Mouse (Mus musculus) lung, postnatal 0 days (tissue): ENCODE measurements at regions not wholly inside any gene's neighbourhood (a gene's known extent, or its start where the extent isn't known, plus 50 kb on each side); places are given as distances from the start of the nearest gene placed in this dataset.

Source experiments
- ATAC-seq: fragments of 200-750 bp; cut with Nextera tagmentation; 2 replicates; pipeline ENCODE4 v1.8.0; 2017; ENCODE audit warnings: moderate library complexity
- DNase-seq: peaks from one replicate; pipeline ENCODE4 v3.0.0-alpha.2; 2016; ENCODE audit warnings: low spot score
- H3K27ac ChIP-seq: fragments of 300-500 bp; sonication (generic); 2 replicates; pipeline ENCODE4 v1.5.1; 2014; ENCODE audit warnings: antibody characterized with exemption, mild to moderate bottlenecking, low read length, mixed read lengths
- H3K27me3 ChIP-seq: fragments of 300-500 bp; sonication (generic); replicated peaks from 2 replicates; pipeline ENCODE4 v1.6.1; 2014; ENCODE audit warnings: low read length, mixed read lengths; ENCODE audit not compliant: insufficient read depth
- H3K36me3 ChIP-seq: fragments of 300-500 bp; sonication (generic); 2 replicates; pipeline ENCODE4 v1.6.1; 2014; ENCODE audit warnings: low read length, mixed read lengths; ENCODE audit not compliant: insufficient read depth
- H3K4me1 ChIP-seq: fragments of 300-500 bp; sonication (generic); 2 replicates; pipeline ENCODE4 v1.6.1; 2014; ENCODE audit warnings: antibody characterized with exemption, low read depth, low read length, mixed read lengths; ENCODE audit not compliant: insufficient read depth
- H3K4me2 ChIP-seq: fragments of 300-500 bp; sonication (generic); replicated peaks from 2 replicates; pipeline ENCODE4 v1.6.1; 2014; ENCODE audit warnings: low read depth, mild to moderate bottlenecking, low read length, moderate library complexity, mixed read lengths
- H3K4me3 ChIP-seq: fragments of 300-500 bp; sonication (generic); 2 replicates; pipeline ENCODE4 v1.5.1; 2014; ENCODE audit warnings: low read depth, low read length
- H3K9ac ChIP-seq: fragments of 300-500 bp; sonication (generic); replicated peaks from 2 replicates; pipeline ENCODE4 v1.6.1; 2014; ENCODE audit warnings: low read depth, mild to moderate bottlenecking
- H3K9me3 ChIP-seq: fragments of 300-500 bp; sonication (generic); 2 replicates; pipeline ENCODE4 v1.6.1; 2016; ENCODE audit warnings: low read length, mixed read lengths
- CTCF ChIP-seq: IDR thresholded peaks from 2 replicates; pipeline ENCODE4 v1.5.1; 2016; ENCODE audit warnings: antibody characterized with exemption, mild to moderate bottlenecking
- EP300 ChIP-seq: IDR thresholded peaks from 2 replicates; pipeline ENCODE4 v1.6.1; 2016; ENCODE audit warnings: antibody characterized with exemption, mild to moderate bottlenecking, control low read depth
- WGBS: fragments of 180-500 bp; shearing (Covaris S2); extraction: QIAGEN DNeasy Blood & Tissue Kit; methylation state at CpG from one replicate; pipeline ENCODE4 v1.1.7; 2014; 5-methylcytosine and 5-hydroxymethylcytosine counted together

DNA sequence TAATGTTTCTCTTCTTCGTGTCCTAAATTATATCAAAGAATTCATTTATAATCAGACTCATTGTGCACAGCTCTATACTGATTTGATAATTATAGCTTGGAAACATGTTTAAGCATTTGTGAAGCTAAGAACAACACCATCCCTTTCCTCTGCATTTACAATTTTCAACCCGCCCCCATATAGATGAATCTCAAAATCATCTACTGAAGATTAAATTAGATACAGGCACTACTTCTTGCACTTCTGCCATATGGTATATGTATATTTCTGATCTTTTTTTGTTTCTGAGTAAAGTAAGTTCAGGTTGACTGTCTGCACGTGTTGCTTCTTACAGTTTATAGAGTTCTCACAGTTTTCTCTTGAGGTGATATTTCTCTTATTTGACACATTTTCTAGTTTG, 583.1 kb upstream of the C030005K15Rik start:
- TF ChIP-seq EP300 (no peak), CTCF (no peak)
- no peak overlapping the region for H3K4me2 ChIP-seq
- H3K9ac ChIP-seq, result no peak overlapping the region
- 81% methylated on average over 3 of the region's 3 CpGs for WGBS
- no peaks in the 10 kb centered on the region for H3K9me3 ChIP-seq
- no peak overlapping the region for H3K27ac ChIP-seq
- no peaks in the 10 kb centered on the region for H3K4me1 ChIP-seq
- no peaks in the 10 kb centered on the region for H3K36me3 ChIP-seq
- DNase-seq, result no peak
- no peaks in the 10 kb centered on the region for H3K27me3 ChIP-seq
- no peak overlapping the region for H3K4me3 ChIP-seq
- no peak for ATAC-seq

DNA sequence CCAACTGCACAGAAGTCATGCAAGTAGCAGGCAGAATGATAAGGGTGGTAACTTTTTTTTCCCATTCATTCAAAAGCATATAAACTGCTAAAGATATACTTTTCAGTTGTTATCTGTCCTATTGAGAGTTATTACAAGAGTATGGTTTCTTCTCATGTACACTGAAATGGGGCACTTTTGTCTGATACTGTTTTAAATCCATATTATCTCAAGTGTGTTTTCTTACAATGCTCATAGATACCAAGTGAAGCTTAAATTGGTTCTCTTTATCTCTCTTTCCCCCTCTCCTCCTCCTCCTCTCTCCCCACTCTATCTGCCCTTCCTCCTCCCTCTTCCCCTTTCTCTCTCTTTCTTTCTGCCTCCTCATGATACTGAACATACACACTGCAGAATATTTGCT, 584.8 kb upstream of the C030005K15Rik start:
- ATAC-seq (no peak), DNase-seq (no peak)
- no peaks in the 10 kb centered on the region for H3K4me1 ChIP-seq
- H3K9me3 ChIP-seq, result no peaks in the 10 kb centered on the region
- H3K27ac ChIP-seq, result no peak overlapping the region
- H3K9ac ChIP-seq, result no peak overlapping the region
- no peaks in the 10 kb centered on the region for H3K27me3 ChIP-seq
- H3K4me2 ChIP-seq, result no peak overlapping the region
- H3K4me3 ChIP-seq, result no peak overlapping the region
- no peaks in the 10 kb centered on the region for H3K36me3 ChIP-seq
- TF ChIP-seq CTCF, result no peak
- TF ChIP-seq EP300, result no peak

DNA sequence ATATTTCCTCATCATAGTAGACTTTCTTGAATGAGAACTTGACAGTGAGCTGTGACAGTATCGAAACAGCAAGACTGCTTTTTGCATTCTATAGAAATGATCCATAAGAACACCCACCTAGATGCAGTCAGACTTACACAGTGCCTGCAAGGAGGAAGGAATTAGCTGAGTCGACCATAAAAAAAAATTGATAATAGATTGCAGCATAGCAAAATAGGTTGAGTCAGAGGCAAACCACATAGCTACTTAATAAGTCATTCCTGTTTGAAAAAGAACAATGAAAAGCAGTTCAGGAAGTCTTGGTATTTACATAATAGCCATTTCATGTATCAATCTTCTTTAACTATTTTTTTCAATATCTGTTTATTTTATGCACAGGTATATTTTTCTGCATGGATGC, 591.9 kb upstream of the C030005K15Rik start:
- Histone ChIP-seq H3K27ac (no peak overlapping the region), H3K4me2 (no peak overlapping the region), H3K9ac (no peak overlapping the region), H3K27me3 (no peaks in the 10 kb centered on the region), H3K4me1 (no peaks in the 10 kb centered on the region), H3K36me3 (no peaks in the 10 kb centered on the region), H3K9me3 (no peaks in the 10 kb centered on the region), H3K4me3 (no peak overlapping the region)
- WGBS, result 76% methylated on average over 2 of the region's 2 CpGs
- TF ChIP-seq EP300, result no peak
- no peak for TF ChIP-seq CTCF
- ATAC-seq, result no peak
- no peak for DNase-seq

- 85% methylated on average over 5 of the region's 5 CpGs for WGBS
- ATAC-seq (no peak), DNase-seq (no peak)
- no peak overlapping the region for H3K27ac ChIP-seq
- H3K36me3 ChIP-seq, result no peaks in the 10 kb centered on the region
- no peaks in the 10 kb centered on the region for H3K4me1 ChIP-seq
- H3K9me3 ChIP-seq, result no peaks in the 10 kb centered on the region
- H3K4me2 ChIP-seq, result no peak overlapping the region
- no peak overlapping the region for H3K9ac ChIP-seq
- H3K4me3 ChIP-seq, result no peak overlapping the region
- H3K27me3 ChIP-seq, result no peaks in the 10 kb centered on the region
- no peak for TF ChIP-seq EP300
- no peak for TF ChIP-seq CTCF
These were observed 590.4 kb upstream of the Atp2b1 start for GRCm38 (mm10) chr10:98323846-98324245.

GRCm38 (mm10) chr10:98324591-98324990, 589.6 kb upstream of the Atp2b1 start:
- Histone ChIP-seq H3K4me3 (no peak overlapping the region), H3K4me1 (no peaks in the 10 kb centered on the region), H3K27me3 (no peaks in the 10 kb centered on the region), H3K4me2 (no peak overlapping the region), H3K36me3 (no peaks in the 10 kb centered on the region), H3K9me3 (no peaks in the 10 kb centered on the region), H3K27ac (no peak overlapping the region), H3K9ac (no peak overlapping the region)
- TF ChIP-seq CTCF (no peak), EP300 (no peak)
- no peak for DNase-seq
- ATAC-seq, result no peak

- H3K4me1 ChIP-seq, result no peaks in the 10 kb centered on the region
- peak; percentile 23 for DNase-seq
- 59% methylated on average over 5 of the region's 5 CpGs for WGBS
These were observed 588.5 kb upstream of the Atp2b1 start for GRCm38 (mm10) chr10:98325720-98326119.

DNA sequence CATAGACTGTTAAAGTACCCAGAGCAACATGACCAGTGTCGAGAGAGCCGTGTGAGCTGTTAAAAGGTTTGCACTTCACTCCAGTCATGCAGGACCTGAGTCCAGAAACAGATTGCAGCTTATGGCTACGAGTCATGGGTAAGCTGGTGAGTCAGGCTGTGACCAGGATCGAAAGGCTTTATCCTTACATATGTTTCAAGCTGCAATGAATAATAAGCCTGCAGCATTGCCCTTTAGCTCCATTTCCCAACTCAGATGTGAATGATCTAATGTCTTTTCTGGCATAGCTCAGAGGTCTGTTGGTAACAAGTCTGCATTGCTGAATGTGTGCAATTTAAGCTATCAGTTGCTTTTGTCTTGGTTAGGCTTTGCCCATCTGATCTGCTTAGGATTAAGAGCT, 581.5 kb upstream of the Atp2b1 start:
- DNase-seq (peak; percentile 32), ATAC-seq (no peak)
- H3K4me3 ChIP-seq, result no peak overlapping the region
- TF ChIP-seq EP300 (no peak), CTCF (no peak)
- H3K36me3 ChIP-seq, result no peaks in the 10 kb centered on the region
- H3K27ac ChIP-seq, result no peak overlapping the region
- no peaks in the 10 kb centered on the region for H3K4me1 ChIP-seq
- H3K9me3 ChIP-seq, result no peaks in the 10 kb centered on the region
- H3K27me3 ChIP-seq, result no peaks in the 10 kb centered on the region
- H3K4me2 ChIP-seq, result no peak overlapping the region
- 52% methylated on average over 4 of the region's 4 CpGs for WGBS
- H3K9ac ChIP-seq, result no peak overlapping the region

More at GRCm38 (mm10) chr10:98325720-98326119, 588.5 kb upstream of the Atp2b1 start:
- no peak overlapping the region for H3K4me2 ChIP-seq
- H3K9ac ChIP-seq, result no peak overlapping the region
- no peak for ATAC-seq
- H3K4me3 ChIP-seq, result no peak overlapping the region
- H3K27me3 ChIP-seq, result no peaks in the 10 kb centered on the region
- H3K36me3 ChIP-seq, result no peaks in the 10 kb centered on the region
- no peak for TF ChIP-seq CTCF
- TF ChIP-seq EP300, result no peak
- H3K27ac ChIP-seq, result no peak overlapping the region
- no peaks in the 10 kb centered on the region for H3K9me3 ChIP-seq
